Mouse (Mus musculus) bone marrow macrophage, adult 2 months (primary cell): Measurements from ENCODE around the gene Tnni3. TPM values are rescaled to one million over a fixed set of nuclear protein-coding genes. Genes with fewer than 3 reads are reported as not detected.

Source experiments
- H3K27ac ChIP-seq: 2 replicates; pipeline ENCODE4 v1.5.1; 2012; ENCODE audit warnings: low read depth, low read length; ENCODE audit not compliant: insufficient read depth
- H3K4me1 ChIP-seq: 2 replicates; pipeline ENCODE4 v1.6.1; 2012; ENCODE audit warnings: low read length; ENCODE audit not compliant: control insufficient read depth, insufficient read depth
- H3K4me3 ChIP-seq: 2 replicates; pipeline ENCODE4 v1.5.1; 2012; ENCODE audit warnings: mild to moderate bottlenecking, low read length, moderate library complexity; ENCODE audit not compliant: insufficient read depth
- CTCF ChIP-seq: IDR thresholded peaks from 2 replicates; pipeline ENCODE4 v1.5.1; 2012; ENCODE audit warnings: low read depth, mild to moderate bottlenecking, low read length, moderate library complexity
- POLR2A ChIP-seq: IDR thresholded peaks from 2 replicates; pipeline ENCODE4 v1.6.1; 2012; ENCODE audit warnings: mild to moderate bottlenecking, low read depth, low read length, borderline replicate concordance
- polyA plus RNA-seq: library from polyadenylated mRNA; stranded (reverse); fragments of >200 nt; gene quantifications from 2 replicates; pipeline ENCODE4 v1.2.4, GENCODE M21; 2012; ENCODE audit not compliant: missing spikeins, insufficient read depth, insufficient read length

Gene Tnni3
- polyA plus RNA-seq, 1 experiment, result 12.3 TPM

GRCm38 (mm10) chr7:4498251-4498650, 25.8 kb downstream of the Tnni3 start:
- peak overlapping the region; percentile 95 for H3K4me3 ChIP-seq
- H3K27ac ChIP-seq, result peak overlapping the region; percentile 17; the same call in 1 of the 2 replicates
- no peak for TF ChIP-seq CTCF
- TF ChIP-seq POLR2A, result no peak
- peaks cover 64% of the 10 kb centered on the region for H3K4me1 ChIP-seq

GRCm38 (mm10) chr7:4497271-4497903, 26.6 kb downstream of the Tnni3 start:
- Histone ChIP-seq H3K4me1 (peaks cover 66% of the 10 kb centered on the region), H3K4me3 (no peak overlapping the region), H3K27ac (no peak overlapping the region)
- TF ChIP-seq CTCF (no peak), POLR2A (no peak)

- no peak for TF ChIP-seq CTCF
- no peak for TF ChIP-seq POLR2A
- peaks cover 75% of the 10 kb centered on the region for H3K4me1 ChIP-seq
These were observed 27.6 kb downstream of the Tnni3 start for GRCm38 (mm10) chr7:4496468-4496867.

GRCm38 (mm10) chr7:4493991-4494390, 30.0 kb downstream of the Tnni3 start:
- Histone ChIP-seq H3K4me1 (peaks cover 74% of the 10 kb centered on the region), H3K4me3 (no peak overlapping the region), H3K27ac (peak overlapping the region; percentile 69)
- no peak for TF ChIP-seq CTCF
- TF ChIP-seq POLR2A, result no peak

More at GRCm38 (mm10) chr7:4496468-4496867, 27.6 kb downstream of the Tnni3 start:
- H3K4me3 ChIP-seq, result no peak overlapping the region
- no peak overlapping the region for H3K27ac ChIP-seq

- peaks cover 60% of the 10 kb centered on the region for H3K4me1 ChIP-seq
- no peak for TF ChIP-seq CTCF
- no peak for TF ChIP-seq POLR2A
- peak overlapping the region; percentile 45 for H3K27ac ChIP-seq
- no peak overlapping the region for H3K4me3 ChIP-seq
These were observed 31.5 kb downstream of the Tnni3 start for GRCm38 (mm10) chr7:4492284-4493224.

GRCm38 (mm10) chr7:4491308-4491707, 32.7 kb downstream of the Tnni3 start:
- Histone ChIP-seq H3K4me1 (peaks cover 54% of the 10 kb centered on the region), H3K4me3 (no peak overlapping the region), H3K27ac (peak overlapping the region; percentile 27; the same call in 1 of the 2 replicates)
- TF ChIP-seq CTCF (no peak), POLR2A (no peak)

GRCm38 (mm10) chr7:4482281-4482680, 41.7 kb downstream of the Tnni3 start:
- TF ChIP-seq CTCF (no peak), POLR2A (no peak)
- Histone ChIP-seq H3K4me3 (no peak overlapping the region), H3K27ac (no peak overlapping the region), H3K4me1 (no peaks in the 10 kb centered on the region)

GRCm38 (mm10) chr7:4479674-4480073, 44.4 kb downstream of the Tnni3 start:
- H3K4me1 ChIP-seq, result no peaks in the 10 kb centered on the region
- no peak overlapping the region for H3K27ac ChIP-seq
- TF ChIP-seq CTCF (no peak), POLR2A (no peak)
- no peak overlapping the region for H3K4me3 ChIP-seq

- Histone ChIP-seq H3K27ac (no peak overlapping the region), H3K4me1 (no peaks in the 10 kb centered on the region), H3K4me3 (peak overlapping the region; percentile 46)
- TF ChIP-seq POLR2A (no peak), CTCF (no peak)
These were observed 45.2 kb downstream of the Tnni3 start for GRCm38 (mm10) chr7:4478796-4479291.
